Mouse (Mus musculus) liver, embryonic 11.5 days (tissue): Measurements from ENCODE around the gene Ppfibp2. TPM values are rescaled to one million over a fixed set of nuclear protein-coding genes. Genes with fewer than 3 reads are reported as not detected.

Experiments
- ATAC-seq: fragments of 200-750 bp; cut with Nextera tagmentation; replicated peaks from 2 replicates; pipeline ENCODE4 v1.8.0; 2017; ENCODE audit warnings: moderate number of reproducible peaks, mild to moderate bottlenecking, moderate TSS enrichment, moderate library complexity; ENCODE audit not compliant: low FRiP score
- DNase-seq: peaks from one replicate; pipeline ENCODE4 v3.0.0-alpha.2; 2017; ENCODE audit warnings: low spot score
- H3K27ac ChIP-seq: fragments of 300-500 bp; sonication (generic); 2 replicates; pipeline ENCODE4 v1.5.1; 2014; ENCODE audit warnings: mild to moderate bottlenecking, low read depth, low read length, control low read depth
- H3K27me3 ChIP-seq: fragments of 300-500 bp; sonication (generic); replicated peaks from 2 replicates; pipeline ENCODE4 v1.6.1; 2014; ENCODE audit warnings: low read length, mixed read lengths; ENCODE audit not compliant: control insufficient read depth, insufficient read depth
- H3K36me3 ChIP-seq: fragments of 300-500 bp; sonication (generic); 2 replicates; pipeline ENCODE4 v1.6.1; 2014; ENCODE audit warnings: mild to moderate bottlenecking, low read length, moderate library complexity, mixed read lengths; ENCODE audit not compliant: control insufficient read depth, insufficient read depth
- H3K4me1 ChIP-seq: fragments of 300-500 bp; sonication (generic); replicated peaks from 2 replicates; pipeline ENCODE4 v1.6.1; 2014; ENCODE audit warnings: low read length, mixed read lengths; ENCODE audit not compliant: control insufficient read depth, insufficient read depth
- H3K4me2 ChIP-seq: fragments of 300-500 bp; sonication (generic); 2 replicates; pipeline ENCODE4 v1.6.1; 2014; ENCODE audit warnings: mild to moderate bottlenecking, control low read depth, moderate library complexity
- H3K4me3 ChIP-seq: fragments of 300-500 bp; sonication (generic); 2 replicates; pipeline ENCODE4 v1.5.1; 2014; ENCODE audit warnings: low read depth, low read length, control low read depth
- H3K9ac ChIP-seq: fragments of 300-500 bp; sonication (generic); 2 replicates; pipeline ENCODE4 v1.6.1; 2014; ENCODE audit warnings: low read depth, low read length, control low read depth
- H3K9me3 ChIP-seq: fragments of 300-500 bp; sonication (generic); 2 replicates; pipeline ENCODE4 v1.6.1; 2016; ENCODE audit warnings: low read length, inconsistent platforms, mixed read lengths; ENCODE audit not compliant: control insufficient read depth
- WGBS: fragments of 180-500 bp; shearing (Covaris S2); extraction: QIAGEN DNeasy Blood & Tissue Kit; methylation state at CpG from one replicate; pipeline ENCODE4 v1.1.7; 2014; 5-methylcytosine and 5-hydroxymethylcytosine counted together
- polyA plus RNA-seq: library from polyadenylated mRNA; unstranded; fragments of >200 nt; fragmentation: Nextera tagmentation; extraction: Ambion mirVana; gene quantifications from 2 replicates; pipeline ENCODE4 v1.2.1, GENCODE M21; 2014

Ppfibp2 gene
- 8.8 and 9.1 TPM in 2 replicates for polyA plus RNA-seq

GRCm38 (mm10) chr7:107594857-107595402 lies at the start of gene Ppfibp2:
Gene Ppfibp2 (plus strand): TSS chr7:107595207.
- Histone ChIP-seq H3K4me1 (0 out of 2 replicates have a peak, but pooled peaks cover 2% of the 10 kb centered on the region), H3K9me3 (no peaks in the 10 kb centered on the region), H3K27me3 (no peaks in the 10 kb centered on the region), H3K36me3 (no peaks in the 10 kb centered on the region), H3K4me3 (peak within 1 kb of the TSS; percentile 58), H3K27ac (peak within 1 kb of the TSS; percentile 43; the same call in 1 of the 2 replicates), H3K9ac (peak within 1 kb of the TSS; percentile 58), H3K4me2 (peak within 1 kb of the TSS; percentile 93)
- DNase-seq: peak; percentile 93
- 2% methylated on average over 23 of the region's 24 CpGs for WGBS
- peak; percentile 95 for ATAC-seq

GRCm38 (mm10) chr7:107547872-107548271 lies 47.1 kb upstream of the Ppfibp2 start:
- Histone ChIP-seq H3K27me3 (no peaks in the 10 kb centered on the region), H3K9me3 (no peaks in the 10 kb centered on the region), H3K4me3 (no peak overlapping the region), H3K4me1 (no peaks in the 10 kb centered on the region), H3K4me2 (no peak overlapping the region), H3K27ac (no peak overlapping the region), H3K9ac (no peak overlapping the region), H3K36me3 (no peaks in the 10 kb centered on the region)
- no peak for ATAC-seq
- WGBS: 83% methylated on average over 3 of the region's 3 CpGs
- DNase-seq: no peak

- Histone ChIP-seq H3K36me3 (no peaks in the 10 kb centered on the region), H3K27ac (no peak overlapping the region), H3K4me2 (no peak overlapping the region), H3K9me3 (no peaks in the 10 kb centered on the region), H3K9ac (no peak overlapping the region), H3K4me1 (no peaks in the 10 kb centered on the region), H3K27me3 (no peaks in the 10 kb centered on the region), H3K4me3 (no peak overlapping the region)
- ATAC-seq: no peak
- 46% methylated on average over 1 of the region's 1 CpGs for WGBS
- no peak for DNase-seq
Observed at GRCm38 (mm10) chr7:107553461-107553860, 41.5 kb upstream of the Ppfibp2 start.

GRCm38 (mm10) chr7:107555906-107556305 lies 39.1 kb upstream of the Ppfibp2 start:
- H3K9me3 ChIP-seq: no peaks in the 10 kb centered on the region
- no peaks in the 10 kb centered on the region for H3K27me3 ChIP-seq
- no peaks in the 10 kb centered on the region for H3K4me1 ChIP-seq
- H3K4me3 ChIP-seq: no peak overlapping the region
- no peak overlapping the region for H3K9ac ChIP-seq
- H3K4me2 ChIP-seq: no peak overlapping the region
- H3K27ac ChIP-seq: no peak overlapping the region
- H3K36me3 ChIP-seq: no peaks in the 10 kb centered on the region
- WGBS: 69% methylated on average over 3 of the region's 3 CpGs
- ATAC-seq: no peak
- DNase-seq: no peak

GRCm38 (mm10) chr7:107560675-107561074 lies 34.3 kb upstream of the Ppfibp2 start:
- Histone ChIP-seq H3K4me1 (no peaks in the 10 kb centered on the region), H3K9me3 (no peaks in the 10 kb centered on the region), H3K4me2 (no peak overlapping the region), H3K4me3 (no peak overlapping the region), H3K27me3 (no peaks in the 10 kb centered on the region), H3K36me3 (no peaks in the 10 kb centered on the region), H3K27ac (no peak overlapping the region), H3K9ac (no peak overlapping the region)
- WGBS: 78% methylated on average over 2 of the region's 2 CpGs
- no peak for DNase-seq
- no peak for ATAC-seq

- Histone ChIP-seq H3K36me3 (no peaks in the 10 kb centered on the region), H3K27me3 (no peaks in the 10 kb centered on the region), H3K27ac (no peak overlapping the region), H3K9ac (no peak overlapping the region), H3K4me3 (no peak overlapping the region), H3K9me3 (no peaks in the 10 kb centered on the region), H3K4me1 (no peaks in the 10 kb centered on the region), H3K4me2 (no peak overlapping the region)
- DNase-seq (no peak), ATAC-seq (no peak)
- 38% methylated on average over 3 of the region's 3 CpGs for WGBS
Observed at GRCm38 (mm10) chr7:107561584-107561983, 33.4 kb upstream of the Ppfibp2 start.

- no peaks in the 10 kb centered on the region for H3K9me3 ChIP-seq
- H3K4me1 ChIP-seq: no peaks in the 10 kb centered on the region
- no peak overlapping the region for H3K9ac ChIP-seq
- ATAC-seq: no peak
- no peak overlapping the region for H3K4me3 ChIP-seq
- WGBS: 57% methylated on average over 2 of the region's 2 CpGs
- no peak overlapping the region for H3K4me2 ChIP-seq
- H3K27ac ChIP-seq: no peak overlapping the region
- DNase-seq: no peak
- no peaks in the 10 kb centered on the region for H3K36me3 ChIP-seq
- H3K27me3 ChIP-seq: no peaks in the 10 kb centered on the region
Observed at GRCm38 (mm10) chr7:107563727-107564126, 31.3 kb upstream of the Ppfibp2 start.

- Histone ChIP-seq H3K36me3 (no peaks in the 10 kb centered on the region), H3K27me3 (no peaks in the 10 kb centered on the region), H3K4me1 (no peaks in the 10 kb centered on the region), H3K4me2 (peak within 1 kb of the TSS; percentile 47), H3K4me3 (peak within 1 kb of the TSS; percentile 27; the same call in 1 of the 2 replicates), H3K9ac (no peak within 1 kb of the TSS), H3K27ac (no peak within 1 kb of the TSS; the same call in 1 of the 2 replicates), H3K9me3 (no peaks in the 10 kb centered on the region)
- no peak for DNase-seq
- ATAC-seq: peak; percentile 43; the same call in 1 of the 2 replicates
- WGBS: 59% methylated on average over 7 of the region's 7 CpGs
Observed at GRCm38 (mm10) chr7:107567261-107567671, 27.7 kb upstream of the Ppfibp2 start, which contains the start of gene Olfml1. Gene Olfml1 (plus strand): TSS chr7:107567446.

- 70% methylated on average over 5 of the region's 5 CpGs for WGBS
- H3K36me3 ChIP-seq: no peaks in the 10 kb centered on the region
- H3K4me2 ChIP-seq: peak overlapping the region; percentile 47
- no peak overlapping the region for H3K27ac ChIP-seq
- no peak overlapping the region for H3K9ac ChIP-seq
- H3K27me3 ChIP-seq: no peaks in the 10 kb centered on the region
- ATAC-seq: no peak
- H3K4me1 ChIP-seq: no peaks in the 10 kb centered on the region
- peak overlapping the region; percentile 27; the same call in 1 of the 2 replicates for H3K4me3 ChIP-seq
- DNase-seq: no peak
- no peaks in the 10 kb centered on the region for H3K9me3 ChIP-seq
Observed at GRCm38 (mm10) chr7:107567674-107568073, 27.3 kb upstream of the Ppfibp2 start.
